Mouse (Mus musculus) stomach, embryonic 14.5 days (tissue): ENCODE measurements around the gene Sdc3. TPM values are rescaled to one million over a fixed set of nuclear protein-coding genes. Genes with fewer than 3 reads are reported as not detected.

Experiments
- ATAC-seq: fragments of 200-750 bp; cut with Nextera tagmentation; 2 replicates; pipeline ENCODE4 v1.8.0; 2017; ENCODE audit warnings: low read depth, moderate TSS enrichment; ENCODE audit not compliant: insufficient number of reproducible peaks, insufficient read depth, low FRiP score
- H3K27ac ChIP-seq: fragments of 300-500 bp; sonication (generic); 2 replicates; pipeline ENCODE4 v1.5.1; 2014; ENCODE audit warnings: mild to moderate bottlenecking, low read length, moderate library complexity, mixed read lengths
- H3K27me3 ChIP-seq: fragments of 300-500 bp; sonication (generic); 2 replicates; pipeline ENCODE4 v1.6.1; 2014; ENCODE audit warnings: low read length, control low read depth, mixed read lengths; ENCODE audit not compliant: control insufficient read depth, insufficient read depth
- H3K36me3 ChIP-seq: fragments of 300-500 bp; sonication (generic); 2 replicates; pipeline ENCODE4 v1.6.1; 2014; ENCODE audit warnings: mild to moderate bottlenecking, control low read depth, low read length, moderate library complexity, mixed read lengths; ENCODE audit not compliant: control insufficient read depth, insufficient read depth
- H3K4me1 ChIP-seq: fragments of 300-500 bp; sonication (generic); 2 replicates; pipeline ENCODE4 v1.6.1; 2014; ENCODE audit warnings: low read length, control low read depth, mixed read lengths; ENCODE audit not compliant: control insufficient read depth, insufficient read depth
- H3K4me2 ChIP-seq: fragments of 300-500 bp; sonication (generic); replicated peaks from 2 replicates; pipeline ENCODE4 v1.6.1; 2014; ENCODE audit warnings: low read depth, low read length, control low read depth
- H3K4me3 ChIP-seq: fragments of 300-500 bp; sonication (generic); 2 replicates; pipeline ENCODE4 v1.5.1; 2014; ENCODE audit warnings: low read depth, low read length, control low read depth
- H3K9ac ChIP-seq: fragments of 300-500 bp; sonication (generic); replicated peaks from 2 replicates; pipeline ENCODE4 v1.6.1; 2014; ENCODE audit warnings: low read depth, mild to moderate bottlenecking, control low read depth, low read length, moderate library complexity, mixed read lengths
- H3K9me3 ChIP-seq: fragments of 300-500 bp; sonication (generic); 2 replicates; pipeline ENCODE4 v1.6.1; 2016; ENCODE audit warnings: low read depth, low read length, control low read depth; ENCODE audit not compliant: control insufficient read depth
- WGBS: fragments of 180-500 bp; shearing (Covaris S2); extraction: QIAGEN DNeasy Blood & Tissue Kit; methylation state at CpG from one replicate; pipeline ENCODE4 v1.1.7; 2014; 5-methylcytosine and 5-hydroxymethylcytosine counted together
- polyA plus RNA-seq: library from polyadenylated mRNA; unstranded; fragments of >200 nt; fragmentation: Nextera tagmentation; extraction: Ambion mirVana; gene quantifications from 2 replicates; pipeline ENCODE4 v1.2.1, GENCODE M21; 2014

The Sdc3 gene
- polyA plus RNA-seq, 1 experiment from 2014 or later: 20.9 TPM

DNA sequence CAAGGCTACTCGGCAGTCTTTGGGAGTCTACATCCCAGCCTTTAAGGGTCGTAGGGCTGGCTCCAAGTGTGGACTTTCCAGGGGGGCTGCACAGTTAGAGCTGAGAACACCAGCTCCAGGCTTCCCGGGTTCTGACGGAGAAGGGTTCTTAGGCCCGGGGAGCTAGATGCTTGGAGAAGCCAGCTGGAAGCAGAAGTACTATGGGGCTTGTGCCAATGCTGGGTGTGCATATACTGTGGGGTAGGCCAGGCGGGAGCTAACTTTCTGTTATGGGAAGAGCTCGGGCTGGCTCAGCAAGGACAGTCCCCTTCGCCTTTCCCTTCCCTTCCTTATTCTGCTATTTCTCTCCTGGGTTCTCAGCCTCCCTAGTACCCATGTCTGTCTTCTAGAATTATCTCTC lies 23.5 kb downstream of the Sdc3 start:
- ATAC-seq: no peak
- Histone ChIP-seq H3K27ac (no peak overlapping the region), H3K4me3 (no peak overlapping the region), H3K27me3 (no peaks in the 10 kb centered on the region), H3K4me1 (0 out of 2 replicates have a peak, but pooled peaks cover 2% of the 10 kb centered on the region), H3K9me3 (no peaks in the 10 kb centered on the region), H3K36me3 (0 out of 2 replicates have a peak, but pooled peaks cover 3% of the 10 kb centered on the region), H3K9ac (no peak overlapping the region), H3K4me2 (no peak overlapping the region)
- WGBS: 79% methylated on average over 8 of the region's 8 CpGs

DNA sequence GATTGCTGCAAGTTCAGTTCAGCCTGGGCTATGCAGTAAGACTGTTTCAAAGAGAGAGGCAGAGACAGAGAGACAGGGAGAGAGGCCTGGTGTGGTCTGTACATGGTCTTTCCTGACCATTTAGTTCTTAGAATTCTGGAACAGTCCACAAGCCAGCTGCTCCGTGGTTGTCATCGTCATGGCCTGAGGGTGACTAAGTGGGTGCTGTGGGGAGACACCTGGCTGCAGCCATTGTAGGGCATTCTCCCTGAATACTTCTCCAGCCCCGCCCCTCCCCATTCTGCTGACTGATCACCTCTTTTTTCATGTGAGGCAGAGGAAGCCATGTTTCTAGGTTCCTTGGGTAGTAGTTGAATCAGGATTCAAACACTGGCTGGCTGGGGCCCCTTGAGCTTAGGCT lies 27.5 kb downstream of the Sdc3 start:
- Histone ChIP-seq H3K4me1 (0 out of 2 replicates have a peak, but pooled peaks cover 2% of the 10 kb centered on the region), H3K4me3 (no peak overlapping the region), H3K4me2 (no peak overlapping the region), H3K36me3 (peaks cover 7% of the 10 kb centered on the region; the same call in 1 of the 2 replicates), H3K27me3 (no peaks in the 10 kb centered on the region), H3K27ac (no peak overlapping the region), H3K9ac (no peak overlapping the region), H3K9me3 (no peaks in the 10 kb centered on the region)
- WGBS: 76% methylated on average over 3 of the region's 3 CpGs
- ATAC-seq: no peak

DNA sequence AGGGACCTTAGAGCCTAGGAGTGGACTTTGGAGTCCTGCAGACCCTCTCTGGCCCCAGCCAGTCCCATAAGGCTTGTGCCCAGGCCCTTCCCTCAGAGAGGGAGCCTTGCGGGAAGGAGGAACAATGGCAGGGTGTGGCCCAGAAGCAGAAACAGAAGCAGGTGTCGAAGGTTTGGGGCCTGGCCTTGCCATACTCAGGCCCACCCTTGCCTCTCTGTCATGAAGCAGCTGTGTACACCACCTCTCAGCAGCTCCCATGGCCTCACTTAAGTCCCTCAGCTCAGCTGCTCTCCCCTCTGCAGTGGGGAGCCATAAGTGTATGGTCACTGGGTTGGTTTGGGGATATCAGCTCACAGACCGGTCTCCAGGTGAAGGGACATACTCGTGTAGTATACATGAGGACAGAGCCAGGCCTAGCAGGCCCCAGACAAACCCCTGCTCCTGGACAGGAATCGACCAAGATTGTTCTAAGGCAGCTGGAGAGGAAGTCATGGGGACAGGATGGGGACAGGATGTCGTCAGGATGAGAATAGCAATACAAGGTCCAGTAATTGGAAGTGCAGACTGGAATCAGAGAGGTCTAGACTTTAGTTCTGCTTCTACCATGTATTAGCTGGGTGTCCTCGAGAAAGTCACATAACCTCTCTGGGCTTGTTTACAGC lies 28.4 kb downstream of the Sdc3 start:
- Histone ChIP-seq H3K4me2 (no peak overlapping the region), H3K36me3 (peaks cover 7% of the 10 kb centered on the region; the same call in 1 of the 2 replicates), H3K9ac (no peak overlapping the region), H3K4me3 (no peak overlapping the region), H3K9me3 (no peaks in the 10 kb centered on the region), H3K27me3 (no peaks in the 10 kb centered on the region), H3K27ac (peak overlapping the region; percentile 11; the same call in 1 of the 2 replicates), H3K4me1 (0 out of 2 replicates have a peak, but pooled peaks cover 2% of the 10 kb centered on the region)
- no peak for ATAC-seq
- 63% methylated on average over 7 of the region's 7 CpGs for whole genome bisulfite sequencing

DNA sequence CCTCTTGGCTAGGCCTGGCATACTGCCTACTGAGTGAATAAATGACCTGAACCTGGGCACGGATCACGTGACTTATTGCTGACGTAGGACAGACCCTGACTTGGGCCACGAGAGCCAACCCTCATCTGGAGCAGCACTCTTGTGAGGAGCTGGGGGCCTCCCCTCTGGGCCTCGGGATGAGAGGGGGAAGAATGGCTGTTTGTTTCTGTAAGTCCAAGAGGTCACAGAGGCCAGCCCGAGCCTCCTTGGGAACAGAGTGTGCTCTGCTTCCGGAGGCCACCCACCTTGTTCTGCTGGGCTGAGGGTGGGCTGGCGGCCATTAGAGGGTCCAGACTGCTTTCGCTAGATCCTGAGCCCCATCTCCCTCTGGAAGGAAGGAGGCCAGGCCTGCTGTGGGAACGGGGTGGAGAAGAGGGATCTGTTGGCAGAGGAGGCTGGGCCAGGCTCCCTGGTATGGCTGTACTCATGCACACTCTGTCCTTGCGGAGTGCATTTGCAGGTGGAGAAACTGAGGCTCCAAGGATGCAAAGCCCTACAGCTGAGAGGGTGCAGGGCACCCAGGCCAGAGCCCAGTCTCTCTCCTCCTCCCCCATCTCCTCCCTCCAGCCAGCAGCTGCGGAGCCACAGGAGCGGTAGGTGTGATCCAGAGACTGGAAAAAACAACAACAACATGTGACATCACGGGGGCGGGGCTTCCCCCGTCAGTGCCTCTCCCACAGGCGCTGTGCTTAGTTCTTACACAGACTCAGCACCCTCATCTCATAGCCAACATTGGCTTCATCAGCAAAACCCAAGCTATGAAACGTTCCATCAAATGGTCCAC lies 36.7 kb downstream of the Sdc3 start:
- H3K4me3 ChIP-seq: no peak overlapping the region
- no peak overlapping the region for H3K9ac ChIP-seq
- WGBS: 13% methylated on average over 18 of the region's 18 CpGs
- H3K27me3 ChIP-seq: no peaks in the 10 kb centered on the region
- H3K4me2 ChIP-seq: 0 out of 2 replicates have a peak overlapping the region, but pooled peaks have one; percentile 12
- H3K4me1 ChIP-seq: peaks cover 14% of the 10 kb centered on the region
- H3K9me3 ChIP-seq: no peaks in the 10 kb centered on the region
- peak; percentile 59; the same call in 1 of the 2 replicates for ATAC-seq
- no peaks in the 10 kb centered on the region for H3K36me3 ChIP-seq
- peak overlapping the region; percentile 34; the same call in 1 of the 2 replicates for H3K27ac ChIP-seq

DNA sequence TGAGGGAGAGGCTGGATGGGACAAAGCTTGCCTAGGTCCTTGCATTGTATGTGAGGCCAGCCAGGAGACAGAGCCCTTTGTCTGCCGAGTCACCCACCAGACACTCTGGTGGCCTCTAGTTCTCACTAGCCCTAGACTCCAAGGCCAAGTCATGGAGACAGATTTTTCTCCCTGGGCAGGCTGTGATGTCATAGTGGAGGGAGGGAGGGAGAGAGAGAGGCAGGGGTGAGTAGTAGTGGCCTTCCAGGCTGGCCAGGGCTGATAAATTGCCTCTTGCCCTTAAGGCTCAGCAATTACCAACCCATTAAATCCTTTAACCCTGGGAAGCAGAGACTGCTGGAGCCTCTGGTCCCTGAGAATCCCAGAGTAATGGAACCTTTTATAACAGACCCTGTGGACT lies 41.8 kb downstream of the Sdc3 start:
- Histone ChIP-seq H3K4me2 (no peak overlapping the region), H3K36me3 (no peaks in the 10 kb centered on the region), H3K4me1 (peaks cover 35% of the 10 kb centered on the region), H3K27ac (no peak overlapping the region), H3K9ac (no peak overlapping the region), H3K27me3 (no peaks in the 10 kb centered on the region), H3K9me3 (no peaks in the 10 kb centered on the region), H3K4me3 (no peak overlapping the region)
- ATAC-seq: no peak
- WGBS: 35% methylated on average over 1 of the region's 1 CpGs

DNA sequence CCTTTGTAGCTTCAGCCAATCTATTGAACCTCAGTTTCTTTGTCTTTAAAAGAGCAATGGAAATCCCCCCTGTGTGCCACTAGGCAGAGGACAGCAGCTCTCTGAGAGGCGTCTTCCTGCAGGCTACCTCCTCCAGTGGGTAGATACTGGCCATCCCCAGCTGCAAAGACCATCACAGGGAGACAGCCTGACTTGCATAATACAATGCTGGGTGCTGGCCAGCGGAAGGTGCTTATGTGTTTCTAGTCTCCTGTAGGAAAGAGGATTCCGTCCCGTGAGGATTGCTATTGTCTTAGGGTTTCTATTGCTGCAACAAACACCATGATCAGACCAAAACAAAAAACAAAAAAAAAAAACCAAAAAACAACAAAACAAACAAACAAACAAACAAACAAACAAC lies 43.2 kb downstream of the Sdc3 start:
- H3K27ac ChIP-seq: no peak overlapping the region
- H3K27me3 ChIP-seq: no peaks in the 10 kb centered on the region
- WGBS: 91% methylated on average over 4 of the region's 4 CpGs
- no peaks in the 10 kb centered on the region for H3K36me3 ChIP-seq
- no peak for ATAC-seq
- no peak overlapping the region for H3K9ac ChIP-seq
- no peaks in the 10 kb centered on the region for H3K9me3 ChIP-seq
- no peak overlapping the region for H3K4me3 ChIP-seq
- peaks cover 30% of the 10 kb centered on the region for H3K4me1 ChIP-seq
- H3K4me2 ChIP-seq: no peak overlapping the region

DNA sequence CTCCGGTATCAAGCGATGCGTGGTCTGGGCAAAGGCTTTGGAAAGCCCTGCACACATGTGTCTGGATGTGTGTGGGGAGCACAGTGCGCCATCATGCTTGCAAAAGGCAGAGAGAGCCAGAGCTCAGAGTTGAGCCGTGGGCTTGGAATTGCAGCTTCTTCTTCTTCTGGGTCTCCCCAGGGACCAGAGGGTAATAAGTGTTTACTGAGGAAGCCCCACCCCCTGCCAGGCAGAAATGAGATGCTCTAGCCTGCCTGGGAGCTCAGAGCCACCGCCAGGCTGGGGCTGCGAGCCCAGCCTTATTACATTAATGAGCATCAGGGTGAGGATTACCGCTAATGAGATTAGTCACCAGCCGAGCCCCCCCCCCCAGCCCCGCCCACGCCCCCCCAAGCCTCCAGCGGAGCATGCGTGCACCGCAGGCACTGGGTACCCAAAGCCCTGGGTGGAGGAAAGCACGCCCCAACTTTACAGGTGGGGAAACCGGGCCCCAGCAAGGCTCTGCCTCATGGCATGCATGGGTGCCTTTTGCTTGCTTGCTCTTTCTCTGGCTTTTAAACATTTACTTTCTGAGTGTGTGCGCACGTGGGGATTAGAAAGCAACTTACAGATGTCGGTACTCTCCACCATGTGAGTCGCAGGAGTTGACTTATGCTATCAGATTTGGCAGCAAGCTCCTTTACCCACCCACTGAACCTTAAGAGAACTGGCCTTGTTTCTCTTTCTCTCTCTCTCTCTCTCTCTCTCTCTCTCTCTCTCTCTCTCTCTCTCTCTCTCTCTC lies 44.1 kb downstream of the Sdc3 start:
- no peak overlapping the region for H3K9ac ChIP-seq

DNA sequence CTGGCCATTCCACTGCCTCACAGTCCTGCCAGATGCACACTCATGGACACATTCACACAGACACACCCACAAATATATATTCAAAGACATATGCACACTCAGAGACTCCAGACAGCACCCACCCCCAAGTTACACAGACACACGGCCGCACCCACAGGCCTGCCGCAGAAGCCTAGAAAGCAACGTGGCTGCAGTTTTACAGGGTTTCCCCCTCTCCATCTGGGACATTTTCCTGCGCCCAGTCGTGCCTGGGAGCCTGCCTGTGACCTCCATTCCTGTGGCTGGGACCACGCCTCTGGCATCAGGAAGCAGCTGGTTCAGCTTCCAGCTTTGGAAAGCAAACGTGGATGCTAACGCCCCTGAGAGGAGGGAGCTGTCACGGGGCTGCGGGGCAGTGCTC lies 46.2 kb downstream of the Sdc3 start:
- no peak for ATAC-seq
- no peak overlapping the region for H3K4me3 ChIP-seq
- H3K4me1 ChIP-seq: peaks cover 41% of the 10 kb centered on the region
- no peaks in the 10 kb centered on the region for H3K9me3 ChIP-seq
- H3K9ac ChIP-seq: 0 out of 2 replicates have a peak overlapping the region, but pooled peaks have one; percentile 0
- 0 out of 2 replicates have a peak overlapping the region, but pooled peaks have one; percentile 10 for H3K4me2 ChIP-seq
- peak overlapping the region; percentile 36; the same call in 1 of the 2 replicates for H3K27ac ChIP-seq
- 24% methylated on average over 11 of the region's 11 CpGs for WGBS
- H3K36me3 ChIP-seq: no peaks in the 10 kb centered on the region
- H3K27me3 ChIP-seq: no peaks in the 10 kb centered on the region

More for the DNA sequence above, 44.1 kb downstream of the Sdc3 start:
- H3K27ac ChIP-seq: peak overlapping the region; percentile 73
- peak overlapping the region; percentile 26 for H3K4me2 ChIP-seq
- H3K27me3 ChIP-seq: no peaks in the 10 kb centered on the region
- H3K9me3 ChIP-seq: no peaks in the 10 kb centered on the region
- H3K4me3 ChIP-seq: no peak overlapping the region
- H3K36me3 ChIP-seq: no peaks in the 10 kb centered on the region
- H3K4me1 ChIP-seq: peaks cover 39% of the 10 kb centered on the region
- 10% methylated on average over 20 of the region's 20 CpGs for WGBS
- peak; percentile 9; the same call in 1 of the 2 replicates for ATAC-seq
